Mouse (Mus musculus) activated CD4-positive, CD25-positive, alpha-beta regulatory T cell, adult 9 weeks (primary cell): ENCODE results near the gene Bptf. TPM values are rescaled to one million over a fixed set of nuclear protein-coding genes. Genes with fewer than 3 reads are reported as not detected.

Experiments used
- polyA plus RNA-seq: library from polyadenylated mRNA; unstranded; fragments of 100-300 nt; shearing (Covaris generic); gene quantifications from one replicate; pipeline ENCODE4 v1.2.1, GENCODE M21; 2017

Gene Bptf
- polyA plus RNA-seq = 19.5 TPM

DNA sequence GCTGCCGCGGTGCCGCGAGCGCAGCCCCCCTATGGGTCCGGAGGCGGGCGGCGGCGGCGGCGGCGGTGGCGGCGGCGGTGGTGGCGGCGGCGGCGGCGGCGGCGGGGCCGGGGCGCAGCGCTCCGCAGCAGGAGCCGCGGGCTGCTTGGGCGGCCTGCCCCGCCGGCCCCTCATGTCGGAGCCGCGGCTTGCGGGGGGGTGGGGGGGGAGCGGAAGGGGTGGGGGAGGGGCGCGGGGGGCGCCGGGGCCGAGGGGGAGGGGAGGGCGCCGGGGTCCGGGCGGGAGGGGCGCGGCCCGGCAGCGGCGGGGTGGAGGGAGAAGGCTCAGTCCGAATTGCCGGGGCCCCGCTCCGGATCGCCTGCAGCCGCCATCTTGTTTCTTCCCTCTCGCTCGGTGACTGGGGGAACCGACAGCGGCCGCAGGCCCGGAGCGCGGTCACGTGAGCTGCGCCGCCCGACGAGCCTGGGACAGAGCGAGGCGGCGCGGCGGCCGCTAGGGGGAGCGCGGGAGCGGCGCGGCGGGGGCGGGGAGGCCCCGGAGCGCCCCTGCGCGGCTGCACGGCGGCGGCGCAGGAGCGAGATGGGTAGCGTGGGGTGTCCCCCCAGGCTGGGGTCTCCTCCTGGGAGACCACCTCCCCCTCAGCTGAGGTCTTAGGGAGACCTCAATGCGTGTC is at the start of gene Bptf:
TSS of gene Bptf (minus strand) at position 379 of the 673 bp plus-strand sequence.

DNA sequence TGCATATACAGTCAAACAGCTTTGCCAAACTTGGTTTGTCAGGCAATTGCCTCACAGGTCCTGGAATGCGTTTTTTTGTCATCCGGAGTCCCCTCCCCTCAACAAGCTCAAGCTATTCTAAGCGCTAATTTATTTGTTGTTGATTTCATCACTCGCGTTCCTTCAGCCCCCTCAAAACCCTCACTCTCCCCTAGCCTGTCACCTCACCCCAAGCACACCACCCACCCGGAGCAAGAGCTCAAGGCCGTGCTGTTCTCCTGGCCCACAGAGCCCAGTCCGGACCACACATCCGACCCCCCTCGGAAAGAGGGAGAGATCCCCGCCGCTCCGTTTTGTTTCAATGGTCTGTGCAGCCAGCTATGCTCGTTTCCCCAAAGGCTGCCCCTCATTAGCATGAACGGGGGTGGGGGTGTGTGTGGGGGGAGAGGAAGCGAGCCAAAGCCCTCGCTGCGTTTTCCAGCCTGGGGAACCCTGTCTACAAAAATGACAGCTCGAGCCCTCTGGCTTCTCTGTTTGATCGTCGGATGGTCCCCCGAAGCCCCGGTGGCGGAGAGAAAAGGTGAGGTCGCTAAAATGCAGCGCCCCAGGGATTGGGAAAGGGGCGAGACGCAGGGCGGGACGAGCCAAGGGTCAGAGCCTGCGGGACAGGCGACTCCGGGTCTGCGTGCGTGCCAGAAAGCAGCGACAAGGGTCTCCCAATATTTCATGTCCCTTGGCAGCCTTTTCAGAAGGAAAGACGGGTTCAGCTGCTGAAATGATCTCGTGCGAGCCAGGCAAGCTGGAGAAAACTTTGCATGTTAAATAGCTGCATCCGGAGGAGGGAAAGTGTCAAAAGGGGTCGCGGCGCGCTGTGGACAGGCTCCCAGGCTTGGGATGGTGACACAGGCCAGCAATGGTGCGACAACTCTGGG is 106.3 kb downstream of the Bptf start, which contains the start of gene 1810010H24Rik:
TSS of gene 1810010H24Rik (plus strand) at position 271 of the 911 bp plus-strand sequence.

DNA sequence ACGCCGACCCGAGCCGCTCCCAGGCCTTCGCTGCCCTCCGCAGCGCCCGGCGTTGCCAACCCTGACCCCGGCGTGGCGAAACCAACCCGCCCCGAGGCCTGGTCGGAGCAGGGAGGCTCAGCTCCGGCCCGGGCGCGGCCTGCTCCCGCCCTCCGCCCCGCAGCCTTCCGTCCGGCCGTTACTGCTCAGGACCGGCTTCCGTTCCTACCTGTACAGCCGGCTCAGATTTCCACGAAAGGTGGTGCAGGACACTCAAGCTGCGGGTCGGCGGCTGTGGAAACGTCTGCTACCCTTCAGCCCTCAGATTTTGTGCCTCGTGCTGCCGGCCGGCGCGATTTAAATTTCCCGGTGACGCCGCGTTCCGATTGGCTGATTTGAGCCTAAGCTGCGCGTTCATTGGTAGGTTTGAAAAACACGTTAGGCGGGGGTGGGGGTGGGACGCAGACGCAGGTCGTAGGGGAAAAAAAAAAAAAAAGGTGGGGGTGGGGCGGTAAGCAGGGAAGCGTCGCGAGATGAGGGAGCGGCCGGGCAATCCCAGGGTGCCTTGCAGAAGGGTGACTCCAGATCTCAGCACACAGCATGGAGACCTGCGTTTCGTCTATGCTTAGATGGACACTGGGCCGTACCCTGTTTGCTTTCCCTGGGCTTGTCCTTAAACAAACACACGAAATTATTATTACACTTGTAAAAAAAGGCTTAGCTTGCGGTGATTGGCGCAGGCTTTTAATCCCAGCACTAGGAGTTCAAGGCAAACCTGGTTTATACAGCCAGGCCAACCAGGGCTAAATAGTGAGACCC is 132.6 kb downstream of the Bptf start, which contains the start of gene Kpna2:
TSS of gene Kpna2 (minus strand) at position 391 of the 798 bp plus-strand sequence.

Other genes with a start within 250 kb of the Bptf start
- 9.0 TPM for gene Smurf2, start 211.4 kb downstream of the Bptf start, polyA plus RNA-seq
- gene Kpna2, start 132.6 kb downstream of the Bptf start, polyA plus RNA-seq = 102 TPM
- 0.45 TPM for gene 1810010H24Rik, start 106.4 kb downstream of the Bptf start, polyA plus RNA-seq
- gene Nol11, start 57.3 kb upstream of the Bptf start, polyA plus RNA-seq = 54.4 TPM